Comparison of ENCODE assay signal across 15 mouse cellular contexts in the genomic region with DNA sequence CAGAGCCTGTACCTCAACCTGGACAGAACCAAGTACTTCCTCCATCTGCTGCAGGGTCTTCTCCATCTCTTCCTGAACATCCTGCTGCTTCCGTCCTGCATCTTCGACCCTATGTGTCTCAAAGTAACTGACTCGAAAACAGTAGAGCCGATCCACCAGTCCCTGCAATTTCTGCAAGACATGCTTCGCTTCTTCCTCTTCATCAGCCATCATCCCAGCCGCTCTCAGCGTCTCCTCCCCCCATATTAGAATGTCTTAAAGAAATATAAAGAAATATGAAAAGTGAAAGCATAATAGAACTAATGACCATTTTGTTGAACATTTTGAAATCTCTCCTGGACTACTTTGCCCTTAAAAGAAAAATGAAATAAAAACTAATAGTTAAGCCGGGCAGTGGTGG.
"Had no signal": no experiment of that assay in that cellular context is flagged by ENCODE, and none has a peak within 500 bp of the region (broad histone marks: within the 10 kb centered on the region; RNA-seq: fewer than 3 reads in every experiment).

No protein-coding gene starts in this region.

- ATAC-seq: hindbrain, postnatal 0 days; intestine, embryonic 16.5 days had no signal

- DNase-seq: gastrocnemius, postnatal 14 days; gastrocnemius, postnatal 36 days; heart, adult 11 months; heart, adult 2 months; heart, postnatal 14 days; heart, postnatal 36 days; kidney, adult 11 months; kidney, adult 2 months; kidney, adult 9 months; kidney, postnatal 10 days; kidney, postnatal 25 days; kidney, postnatal 4 days; liver had no signal
